Mouse (Mus musculus) adrenal gland, postnatal 36 days (tissue): ENCODE results near the gene Aplp2. TPM values are rescaled to one million over a fixed set of nuclear protein-coding genes. Genes with fewer than 3 reads are reported as not detected.
"Not testable (repeated sequence)": the region's sequence is repeated elsewhere in the genome, so short reads cannot be mapped to it uniquely, and the experiment has no call there.

ENCODE experiments used
- DNase-seq, 2 experiments: peaks; one replicate each; pipeline ENCODE4 v3.0.0; 2021; ENCODE audit warnings: mixed read lengths in 1 of 2
- total RNA-seq, 2 experiments: library from RNA; stranded (reverse); gene quantifications; 2 replicates each; pipeline ENCODE4 v1.2.3; 2021

Aplp2 gene
- total RNA-seq, 2 experiments from 2014 or later = 600 to 666 TPM

- no peak for DNase-seq
Observed at GRCm38 (mm10) chr9:31181291-31182085, 30.1 kb downstream of the Aplp2 start.

- DNase-seq = no peak
Observed at GRCm38 (mm10) chr9:31177692-31178091, 33.9 kb downstream of the Aplp2 start.

GRCm38 (mm10) chr9:31176379-31177130 is 35.1 kb downstream of the Aplp2 start:
- DNase-seq = peak; percentile 97 to 99

- no peak for DNase-seq
Observed at GRCm38 (mm10) chr9:31175978-31176377, 35.6 kb downstream of the Aplp2 start.

GRCm38 (mm10) chr9:31175346-31175745 is 36.3 kb downstream of the Aplp2 start:
- DNase-seq = no peak

GRCm38 (mm10) chr9:31168356-31169093 is 43.1 kb downstream of the Aplp2 start:
- DNase-seq = no peak

GRCm38 (mm10) chr9:31167305-31167704 is 44.3 kb downstream of the Aplp2 start:
- DNase-seq = no peak

- not testable (repeated sequence) for DNase-seq
Observed at GRCm38 (mm10) chr9:31165505-31165904, 46.1 kb downstream of the Aplp2 start.

- no peak for DNase-seq
Observed at GRCm38 (mm10) chr9:31163327-31163726, 48.3 kb downstream of the Aplp2 start.

- no peak for DNase-seq
Observed at GRCm38 (mm10) chr9:31162911-31163310, 48.7 kb downstream of the Aplp2 start.

GRCm38 (mm10) chr9:31159910-31160309 is 51.7 kb downstream of the Aplp2 start:
- peak; percentile 20 to 50 for DNase-seq

- DNase-seq = no peak
Observed at GRCm38 (mm10) chr9:31156594-31156993, 55.0 kb downstream of the Aplp2 start.

GRCm38 (mm10) chr9:31151050-31151449 is 60.6 kb downstream of the Aplp2 start:
- DNase-seq = no peak

GRCm38 (mm10) chr9:31148135-31148534 is 63.5 kb downstream of the Aplp2 start:
- DNase-seq = peak; percentile 23 to 30

- peak in 1 of 2 experiments; percentile 19 for DNase-seq
Observed at GRCm38 (mm10) chr9:31145272-31145925, 66.2 kb downstream of the Aplp2 start.

- DNase-seq = no peak
Observed at GRCm38 (mm10) chr9:31142924-31143323, 68.7 kb downstream of the Aplp2 start.

GRCm38 (mm10) chr9:31133131-31133530 is 78.5 kb downstream of the Aplp2 start:
- no peak for DNase-seq

- peak; percentile 10 to 26 for DNase-seq
Observed at GRCm38 (mm10) chr9:31131205-31131968, 80.2 kb downstream of the Aplp2 start, which contains the start of gene St14. Gene St14 (minus strand): TSS chr9:31131853.

GRCm38 (mm10) chr9:31130357-31131204 is 81.0 kb downstream of the Aplp2 start:
- no peak for DNase-seq

- DNase-seq = no peak
Observed at GRCm38 (mm10) chr9:31129956-31130355, 81.7 kb downstream of the Aplp2 start.
